Mouse (Mus musculus): ENCODE data around the gene Nxf1.

DNA sequence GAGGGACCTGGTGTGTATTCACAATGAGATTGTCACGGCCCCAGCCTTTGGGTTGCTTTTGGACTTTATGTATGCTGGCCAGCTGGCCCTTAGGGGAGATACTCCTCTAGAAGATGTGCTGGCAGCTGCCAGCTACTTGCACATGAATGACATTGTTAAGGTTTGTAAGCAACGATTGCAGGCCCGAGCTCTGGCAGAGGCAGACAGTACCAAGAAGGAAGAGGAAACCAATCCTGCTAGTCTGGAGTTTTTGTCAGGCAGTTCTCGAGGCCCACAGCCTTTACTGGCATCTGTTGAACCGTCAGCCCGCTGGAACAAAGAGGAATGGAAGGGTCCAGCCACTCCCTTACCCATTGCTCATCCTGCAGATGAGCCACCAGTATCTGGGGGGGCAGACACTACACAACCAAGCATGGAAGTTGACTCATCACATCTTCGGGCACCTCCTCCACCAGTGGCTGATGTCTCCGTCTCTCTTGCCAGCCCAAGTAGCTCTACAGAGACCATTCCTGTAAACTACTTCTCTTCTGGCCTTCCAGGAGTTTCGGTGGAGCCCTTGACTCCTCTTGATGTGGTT is 46.4 kb downstream of the Nxf1 start:
- TF ChIP-seq CTCF (IDR thresholded peaks at IDR 0.05; ENCODE audit: borderline replicate concordance, insufficient read depth, low read length) = no peak
- TF ChIP-seq POLR2A (IDR thresholded peaks at IDR 0.05; ENCODE audit: low read depth, low read length) = no peak

Measured in embryonic fibroblast, embryonic 13.5 days (primary cell).